Mouse (Mus musculus): ENCODE measurements around the gene Spata13.

The Spata13 gene

GRCm38 (mm10) chr14:60712289-60712830 lies 78.6 kb downstream of the Spata13 start:
- DNase-seq (ENCODE audit: low read depth, low spot score): no peak

- DNase-seq (ENCODE audit: low read depth, low spot score): no peak
These were observed 81.9 kb downstream of the Spata13 start for GRCm38 (mm10) chr14:60715686-60716085.

- DNase-seq (ENCODE audit: low read depth, low spot score): no peak
These were observed 87.5 kb downstream of the Spata13 start for GRCm38 (mm10) chr14:60721304-60721703.

GRCm38 (mm10) chr14:60721938-60722337 lies 88.1 kb downstream of the Spata13 start:
- DNase-seq (ENCODE audit: low read depth, low spot score): no peak

GRCm38 (mm10) chr14:60726091-60726490 lies 92.3 kb downstream of the Spata13 start:
- no peak for DNase-seq (ENCODE audit: low read depth, low spot score)

GRCm38 (mm10) chr14:60727130-60727529 lies 93.3 kb downstream of the Spata13 start:
- no peak for DNase-seq (ENCODE audit: low read depth, low spot score)

GRCm38 (mm10) chr14:60732081-60732480 lies 98.3 kb downstream of the Spata13 start:
- no peak for DNase-seq (ENCODE audit: low read depth, low spot score)

GRCm38 (mm10) chr14:60732787-60733186 lies 99.0 kb downstream of the Spata13 start:
- no peak for DNase-seq (ENCODE audit: low read depth, low spot score)

GRCm38 (mm10) chr14:60733706-60734105 lies 99.9 kb downstream of the Spata13 start:
- DNase-seq (ENCODE audit: low read depth, low spot score): no peak

GRCm38 (mm10) chr14:60735206-60735605 lies 101.4 kb downstream of the Spata13 start:
- DNase-seq (ENCODE audit: low read depth, low spot score): no peak

GRCm38 (mm10) chr14:60735848-60736547 lies 102.2 kb downstream of the Spata13 start:
- DNase-seq (ENCODE audit: low read depth, low spot score): no peak

- no peak for DNase-seq (ENCODE audit: low read depth, low spot score)
These were observed 102.9 kb downstream of the Spata13 start for GRCm38 (mm10) chr14:60736591-60737192.

GRCm38 (mm10) chr14:60737202-60737611 lies 103.4 kb downstream of the Spata13 start:
- DNase-seq (ENCODE audit: low read depth, low spot score): no peak

- no peak for DNase-seq (ENCODE audit: low read depth, low spot score)
These were observed 104.7 kb downstream of the Spata13 start for GRCm38 (mm10) chr14:60738434-60738938.

- DNase-seq (ENCODE audit: low read depth, low spot score): no peak
These were observed 105.4 kb downstream of the Spata13 start for GRCm38 (mm10) chr14:60739155-60739554.

GRCm38 (mm10) chr14:60739616-60740015 lies 105.8 kb downstream of the Spata13 start:
- DNase-seq (ENCODE audit: low read depth, low spot score): no peak

GRCm38 (mm10) chr14:60740507-60740906 lies 106.7 kb downstream of the Spata13 start:
- no peak for DNase-seq (ENCODE audit: low read depth, low spot score)

GRCm38 (mm10) chr14:60741033-60741432 lies 107.2 kb downstream of the Spata13 start:
- DNase-seq (ENCODE audit: low read depth, low spot score): no peak

GRCm38 (mm10) chr14:60741490-60741981 lies 107.7 kb downstream of the Spata13 start:
- DNase-seq (ENCODE audit: low read depth, low spot score): no peak

GRCm38 (mm10) chr14:60743681-60744080 lies 109.9 kb downstream of the Spata13 start:
- DNase-seq (ENCODE audit: low read depth, low spot score): no peak

GRCm38 (mm10) chr14:60745201-60745600 lies 111.4 kb downstream of the Spata13 start:
- no peak for DNase-seq (ENCODE audit: low read depth, low spot score)

- DNase-seq (ENCODE audit: low read depth, low spot score): no peak
These were observed 112.3 kb downstream of the Spata13 start for GRCm38 (mm10) chr14:60746141-60746540.
